Mouse (Mus musculus): Measurements from ENCODE around the gene Cd38. TPM values are rescaled to one million over a fixed set of nuclear protein-coding genes. Genes with fewer than 3 reads are reported as not detected.

Gene Cd38
- polyA plus RNA-seq, 1 experiment = 2.7 TPM

DNA sequence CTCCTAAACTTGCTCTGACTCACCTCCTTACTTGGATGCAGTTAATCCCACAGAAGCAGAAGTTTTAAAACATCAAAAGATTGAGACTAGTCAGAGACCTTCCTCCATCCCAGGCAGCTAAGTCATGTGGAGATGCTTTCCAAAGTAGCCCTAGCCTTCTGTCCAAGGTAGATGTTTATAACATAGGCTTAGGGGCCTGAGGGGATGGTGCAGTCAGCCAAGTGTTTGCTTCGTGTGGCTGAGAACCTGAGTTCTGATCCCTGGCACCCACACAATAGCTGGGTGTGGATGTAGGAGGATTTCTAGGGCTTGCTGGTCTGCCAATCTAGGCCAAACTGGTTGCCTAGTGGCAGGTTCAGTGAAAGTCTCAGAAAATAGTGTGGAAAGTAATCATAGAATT is 84.9 kb downstream of the Cd38 start:
- no peak for TF ChIP-seq CTCF (IDR thresholded peaks at IDR 0.05; ENCODE audit: borderline replicate concordance, extremely low read depth, insufficient read depth, insufficient read length)
- TF ChIP-seq POLR2A (IDR thresholded peaks at IDR 0.05; ENCODE audit: borderline replicate concordance, extremely low read depth, insufficient read depth, insufficient read length, poor library complexity, severe bottlenecking) = no peak
- DNase-seq (ENCODE audit: low read depth) = no peak

GRCm38 (mm10) chr5:43959884-43960440 is 91.6 kb downstream of the Cd38 start:
- TF ChIP-seq CTCF (IDR thresholded peaks at IDR 0.05; ENCODE audit: borderline replicate concordance, extremely low read depth, insufficient read depth, insufficient read length) (no peak), POLR2A (IDR thresholded peaks at IDR 0.05; ENCODE audit: borderline replicate concordance, extremely low read depth, insufficient read depth, insufficient read length, poor library complexity, severe bottlenecking) (no peak)
- DNase-seq (ENCODE audit: low read depth) = no peak

DNA sequence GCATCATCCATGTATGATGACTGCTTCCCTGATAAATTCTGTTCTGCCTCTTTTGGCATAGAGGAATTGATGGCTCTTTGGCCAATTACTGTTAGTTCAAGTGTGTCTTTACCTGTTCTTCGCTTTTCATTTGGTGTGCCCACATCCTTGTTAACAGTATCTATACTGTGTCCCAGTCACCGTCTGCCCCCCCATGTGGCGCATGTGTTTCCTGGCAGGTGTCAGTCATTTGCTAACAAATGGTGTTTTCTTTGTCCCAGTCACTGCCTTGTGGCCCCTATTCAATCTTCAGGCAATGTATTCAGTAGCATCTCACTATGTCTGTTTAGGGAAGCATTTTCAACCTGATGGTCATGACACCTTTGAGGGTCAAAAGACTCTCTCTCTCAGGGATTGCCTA is 92.7 kb downstream of the Cd38 start:
- no peak for TF ChIP-seq CTCF (IDR thresholded peaks at IDR 0.05; ENCODE audit: borderline replicate concordance, extremely low read depth, insufficient read depth, insufficient read length)
- no peak for TF ChIP-seq POLR2A (IDR thresholded peaks at IDR 0.05; ENCODE audit: borderline replicate concordance, extremely low read depth, insufficient read depth, insufficient read length, poor library complexity, severe bottlenecking)
- no peak for DNase-seq (ENCODE audit: low read depth)

Other genes with a start within 250 kb of the Cd38 start
- 8.2 and 8.5 TPM in 2 replicates for gene Cc2d2a, start 206.2 kb upstream of the Cd38 start, polyA plus RNA-seq (2012; rRNA removed)
- 0.04 and 0.11 TPM in 2 replicates for gene Bst1, start 49.7 kb upstream of the Cd38 start, polyA plus RNA-seq (2012; rRNA removed)
- gene Fbxl5, start 46.9 kb upstream of the Cd38 start, polyA plus RNA-seq (2012; rRNA removed) = 51.5 and 53.7 TPM in 2 replicates
- 0.30 and 0.49 TPM in 2 replicates for gene Gm7879, start 44.6 kb downstream of the Cd38 start, polyA plus RNA-seq (2012; rRNA removed)
- 4.7 and 4.9 TPM in 2 replicates for gene Fgfbp1, start 113.2 kb downstream of the Cd38 start, polyA plus RNA-seq (2012; rRNA removed)
- gene Prom1, start 233.5 kb downstream of the Cd38 start, polyA plus RNA-seq (2012; rRNA removed) = 30.4 and 30.6 TPM in 2 replicates